Mouse (Mus musculus) naive thymus-derived CD4-positive, alpha-beta T cell, adult 5 months (primary cell): ENCODE results near the gene Slc52a3. TPM values are rescaled to one million over a fixed set of nuclear protein-coding genes. Genes with fewer than 3 reads are reported as not detected.

Experiments used
- polyA plus RNA-seq: library from polyadenylated mRNA; unstranded; fragments of 100-300 nt; shearing (Covaris generic); gene quantifications from one replicate; pipeline ENCODE4 v1.2.1, GENCODE M21; 2017

The Slc52a3 gene
- 2.5 TPM for polyA plus RNA-seq

DNA sequence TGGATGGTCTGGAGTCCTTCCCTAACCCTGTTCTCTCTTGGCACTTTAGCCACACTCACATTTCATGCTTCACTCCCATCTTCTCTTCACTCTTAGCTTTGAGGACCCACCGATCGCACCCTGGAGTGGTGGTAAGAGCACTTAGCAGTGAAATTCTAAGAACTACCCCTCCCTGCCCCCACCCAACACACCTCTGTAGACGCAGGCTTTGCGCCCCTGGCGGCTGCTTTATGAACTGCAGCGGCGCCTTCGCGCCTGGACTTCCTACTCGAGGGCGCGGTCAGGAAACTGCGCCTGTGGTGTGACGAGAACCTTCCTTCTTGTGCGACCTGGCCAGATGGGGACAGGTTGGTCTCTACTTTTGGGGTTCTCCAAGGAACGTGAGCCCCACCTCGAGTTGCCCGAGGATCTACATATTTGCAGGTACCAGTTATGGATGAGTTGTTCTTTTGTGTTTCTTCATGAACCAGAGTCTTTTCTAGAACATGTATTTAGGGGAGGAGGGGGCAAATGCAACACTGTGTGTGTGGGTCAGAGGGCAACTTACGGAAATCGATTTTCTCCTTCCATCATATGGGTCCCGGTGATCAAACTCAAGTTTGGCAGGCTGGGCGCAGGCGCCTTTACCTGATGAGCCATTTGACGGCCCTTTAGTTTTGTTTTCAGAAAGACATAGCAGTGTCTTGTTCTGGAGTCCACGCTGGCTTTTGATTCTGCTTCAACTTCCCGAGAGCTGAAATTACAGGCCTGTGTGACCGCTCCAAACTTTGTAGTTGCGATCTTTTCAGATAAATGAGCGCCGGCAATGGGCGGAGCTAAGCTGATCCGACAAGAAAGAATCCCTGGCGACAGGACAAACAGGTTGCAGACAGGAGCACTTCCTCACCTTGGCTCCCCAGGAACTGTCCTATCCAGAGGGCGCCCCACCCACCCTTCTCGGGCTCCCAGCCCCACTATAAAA, at the start of gene Slc52a3:
TSS of gene Slc52a3 (plus strand) at position 283 of the 961 bp plus-strand sequence.

GRCm38 (mm10) chr2:151979470-151980354, 16.6 kb upstream of the Slc52a3 start, which contains the start of gene Fam110a:
Gene Fam110a, minus strand, starts transcription at chr2:151980219.

Other genes with a start within 250 kb of the Slc52a3 start
- not detected for gene Rspo4, start 153.6 kb upstream of the Slc52a3 start, polyA plus RNA-seq
- gene Angpt4, start 85.3 kb upstream of the Slc52a3 start, polyA plus RNA-seq: not detected
- 3.4 TPM for gene Fam110a, start 16.3 kb upstream of the Slc52a3 start, polyA plus RNA-seq
- gene Scrt2, start 85.0 kb downstream of the Slc52a3 start, polyA plus RNA-seq: not detected
- not detected for gene Srxn1, start 109.0 kb downstream of the Slc52a3 start, polyA plus RNA-seq
- gene Tcf15, start 147.1 kb downstream of the Slc52a3 start, polyA plus RNA-seq: not detected
- 44.3 TPM for gene Csnk2a1, start 230.3 kb downstream of the Slc52a3 start, polyA plus RNA-seq